Mouse (Mus musculus): ENCODE data around the gene Pcnx2.

Gene Pcnx2

GRCm38 (mm10) chr8:125756391-125757105 is 141.6 kb downstream of the Pcnx2 start:
- DNase-seq (ENCODE audit: low spot score) = no peak

- DNase-seq (ENCODE audit: low spot score) = no peak
Observed at GRCm38 (mm10) chr8:125755896-125756295, 142.2 kb downstream of the Pcnx2 start.

- no peak for DNase-seq (ENCODE audit: low spot score)
Observed at GRCm38 (mm10) chr8:125750846-125751245, 147.3 kb downstream of the Pcnx2 start.

GRCm38 (mm10) chr8:125747390-125747789 is 150.7 kb downstream of the Pcnx2 start:
- DNase-seq (ENCODE audit: low spot score) = no peak

GRCm38 (mm10) chr8:125744914-125745576 is 153.1 kb downstream of the Pcnx2 start:
- no peak for DNase-seq (ENCODE audit: low spot score)

- DNase-seq (ENCODE audit: low spot score) = no peak
Observed at GRCm38 (mm10) chr8:125742406-125742805, 155.7 kb downstream of the Pcnx2 start.

GRCm38 (mm10) chr8:125741855-125742254 is 156.3 kb downstream of the Pcnx2 start:
- no peak for DNase-seq (ENCODE audit: low spot score)

GRCm38 (mm10) chr8:125741377-125741776 is 156.7 kb downstream of the Pcnx2 start:
- DNase-seq (ENCODE audit: low spot score) = no peak

- no peak for DNase-seq (ENCODE audit: low spot score)
Observed at GRCm38 (mm10) chr8:125740655-125741054, 157.5 kb downstream of the Pcnx2 start.

- DNase-seq (ENCODE audit: low spot score) = no peak
Observed at GRCm38 (mm10) chr8:125738956-125739355, 159.2 kb downstream of the Pcnx2 start.

GRCm38 (mm10) chr8:125733964-125734956 is 163.9 kb downstream of the Pcnx2 start:
- DNase-seq (ENCODE audit: low spot score) = peak; percentile 59

- DNase-seq (ENCODE audit: low spot score) = no peak
Observed at GRCm38 (mm10) chr8:125729746-125730145, 168.4 kb downstream of the Pcnx2 start, which contains the start of gene Ntpcr. TSS of gene Ntpcr (plus strand) at chr8:125729963.

GRCm38 (mm10) chr8:125727797-125728196 is 170.3 kb downstream of the Pcnx2 start:
- no peak for DNase-seq (ENCODE audit: low spot score)

- no peak for DNase-seq (ENCODE audit: low spot score)
Observed at GRCm38 (mm10) chr8:125726986-125727385, 171.1 kb downstream of the Pcnx2 start.

GRCm38 (mm10) chr8:125726143-125726542 is 172.0 kb downstream of the Pcnx2 start:
- DNase-seq (ENCODE audit: low spot score) = no peak

- no peak for DNase-seq (ENCODE audit: low spot score)
Observed at GRCm38 (mm10) chr8:125725037-125725820, 172.9 kb downstream of the Pcnx2 start.

GRCm38 (mm10) chr8:125723437-125723836 is 174.7 kb downstream of the Pcnx2 start:
- DNase-seq (ENCODE audit: low spot score) = no peak

GRCm38 (mm10) chr8:125722675-125723074 is 175.4 kb downstream of the Pcnx2 start:
- no peak for DNase-seq (ENCODE audit: low spot score)

GRCm38 (mm10) chr8:125718914-125719313 is 179.2 kb downstream of the Pcnx2 start:
- DNase-seq (ENCODE audit: low spot score) = no peak

- DNase-seq (ENCODE audit: low spot score) = no peak
Observed at GRCm38 (mm10) chr8:125716613-125717012, 181.5 kb downstream of the Pcnx2 start.

- DNase-seq (ENCODE audit: low spot score) = no peak
Observed at GRCm38 (mm10) chr8:125716211-125716610, 181.9 kb downstream of the Pcnx2 start.

All from layer of hippocampus, adult 9-10 months (tissue).